Mouse (Mus musculus): ENCODE data around the gene Cryzl1.
"Not testable (repeated sequence)": the region's sequence is repeated elsewhere in the genome, so short reads cannot be mapped to it uniquely, and the experiment has no call there.

Gene Cryzl1

GRCm38 (mm10) chr16:91688023-91688618, 40.7 kb downstream of the Cryzl1 start:
- no peak for DNase-seq (ENCODE audit: low spot score)

GRCm38 (mm10) chr16:91686369-91686768, 42.4 kb downstream of the Cryzl1 start:
- DNase-seq (ENCODE audit: low spot score): no peak

DNA sequence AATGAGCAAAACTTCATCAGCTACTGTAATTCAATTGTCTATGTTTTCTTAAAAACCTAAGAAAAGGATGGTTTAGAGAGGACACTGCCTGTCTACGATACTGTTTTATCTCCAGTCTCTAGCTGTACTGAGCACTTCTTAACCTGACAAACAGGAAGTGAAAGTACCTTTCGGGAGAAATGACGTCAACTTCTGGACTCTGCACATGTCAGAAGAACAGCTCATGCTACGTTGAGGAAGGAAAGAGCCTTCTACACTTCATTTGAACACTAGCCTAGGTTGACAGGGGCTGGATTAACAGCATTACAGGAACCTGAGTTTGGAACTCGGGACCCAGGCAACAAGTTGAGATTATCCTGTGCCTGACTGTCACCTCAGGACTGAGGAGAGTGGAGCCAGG, 43.2 kb downstream of the Cryzl1 start:
- no peak for DNase-seq (ENCODE audit: low spot score)

DNA sequence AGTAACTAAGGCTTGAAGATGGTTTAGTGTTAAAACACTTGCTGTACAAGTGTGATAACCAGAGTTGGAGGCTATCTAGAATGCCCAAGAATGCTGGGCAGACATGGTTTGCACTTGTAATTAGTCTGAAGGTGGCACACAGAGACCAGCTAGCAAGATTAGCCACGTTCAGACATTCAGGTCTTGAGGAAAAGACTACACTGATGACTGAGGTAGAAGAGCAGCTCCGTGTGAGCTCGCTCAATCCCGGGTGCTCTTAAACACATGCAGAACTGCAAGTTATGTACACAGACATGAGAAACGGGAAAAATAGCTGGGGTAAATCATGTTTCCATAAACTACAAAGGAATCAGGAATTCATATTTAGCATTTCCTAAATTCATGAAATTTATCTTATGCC, 48.1 kb downstream of the Cryzl1 start:
- DNase-seq (ENCODE audit: low spot score): no peak

- no peak for DNase-seq (ENCODE audit: low spot score)
Measured at GRCm38 (mm10) chr16:91678147-91678911, 50.4 kb downstream of the Cryzl1 start.

DNA sequence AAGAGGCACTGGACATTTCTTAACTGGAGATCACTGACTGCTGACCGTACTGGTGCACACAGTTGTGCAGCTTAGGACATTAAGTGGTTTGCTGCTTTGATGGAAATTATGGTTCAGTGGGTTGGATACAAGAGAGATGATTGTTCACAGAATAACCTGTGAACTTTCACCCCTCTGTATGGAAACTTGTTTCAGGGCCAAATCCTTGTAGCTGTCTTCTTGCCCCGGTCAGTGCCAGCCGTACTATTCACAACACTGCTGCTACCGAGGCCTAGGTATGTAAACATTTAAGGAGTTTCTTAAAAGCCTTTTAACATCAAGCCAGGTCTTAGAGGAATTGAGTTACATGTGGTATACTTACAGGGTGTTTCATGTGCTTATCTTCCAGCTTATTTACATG, 54.3 kb downstream of the Cryzl1 start:
- no peak for DNase-seq (ENCODE audit: low spot score)

DNA sequence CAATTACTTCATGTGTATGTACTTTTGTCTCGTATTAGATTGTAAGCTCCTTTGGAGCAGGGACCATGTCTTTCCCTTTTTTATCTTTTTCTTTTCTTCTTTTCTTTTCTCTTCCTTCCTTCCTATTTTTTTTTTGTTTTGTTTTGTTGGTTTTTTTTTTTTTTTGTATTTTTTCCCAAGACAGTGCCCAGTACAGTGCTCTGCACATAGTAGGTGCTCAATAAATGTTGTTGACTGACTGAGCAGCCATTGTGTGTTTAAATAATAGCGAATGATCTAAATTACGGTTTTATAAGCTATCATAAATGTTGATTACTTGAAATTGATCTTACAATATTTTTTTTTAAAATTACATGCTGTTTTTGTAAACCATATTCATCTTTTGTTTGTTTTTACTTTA, 65.0 kb downstream of the Cryzl1 start:
- DNase-seq (ENCODE audit: low spot score): no peak

GRCm38 (mm10) chr16:91662336-91662735, 66.4 kb downstream of the Cryzl1 start:
- DNase-seq (ENCODE audit: low spot score): no peak

GRCm38 (mm10) chr16:91661397-91661796, 67.4 kb downstream of the Cryzl1 start:
- no peak for DNase-seq (ENCODE audit: low spot score)

GRCm38 (mm10) chr16:91659798-91660197, 69.0 kb downstream of the Cryzl1 start:
- no peak for DNase-seq (ENCODE audit: low spot score)

DNA sequence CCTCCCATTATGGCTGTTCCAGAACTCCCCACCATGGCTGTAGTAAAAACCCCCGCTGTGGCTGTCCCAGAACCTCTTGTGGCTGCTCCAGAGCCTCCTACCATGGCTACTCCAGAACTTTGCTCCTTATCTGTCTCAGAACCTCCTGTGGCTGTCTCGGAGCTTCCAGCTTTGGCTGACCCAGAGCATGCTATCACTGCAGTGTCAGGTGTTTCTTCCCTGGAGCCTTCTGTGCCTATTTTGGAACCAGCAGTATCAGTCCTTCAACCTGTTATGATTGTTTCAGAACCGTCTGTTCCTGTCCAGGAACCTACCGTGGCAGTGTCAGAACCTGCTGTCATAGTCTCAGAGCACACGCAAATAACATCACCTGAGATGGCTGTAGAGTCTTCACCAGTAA, 70.3 kb downstream of the Cryzl1 start:
- no peak for DNase-seq (ENCODE audit: low spot score)

DNA sequence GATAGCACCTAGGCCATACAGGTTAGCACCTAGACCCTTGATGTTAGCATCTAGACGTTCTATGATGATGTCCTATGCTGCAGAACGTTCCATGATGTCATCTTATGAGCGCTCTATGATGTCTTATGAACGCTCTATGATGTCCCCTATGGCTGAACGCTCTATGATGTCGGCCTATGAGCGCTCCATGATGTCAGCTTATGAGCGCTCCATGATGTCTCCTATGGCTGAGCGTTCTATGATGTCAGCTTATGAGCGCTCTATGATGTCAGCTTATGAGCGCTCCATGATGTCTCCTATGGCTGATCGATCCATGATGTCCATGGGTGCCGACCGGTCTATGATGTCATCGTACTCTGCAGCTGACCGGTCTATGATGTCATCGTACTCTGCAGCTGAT, 71.5 kb downstream of the Cryzl1 start:
- DNase-seq (ENCODE audit: low spot score): no peak

DNA sequence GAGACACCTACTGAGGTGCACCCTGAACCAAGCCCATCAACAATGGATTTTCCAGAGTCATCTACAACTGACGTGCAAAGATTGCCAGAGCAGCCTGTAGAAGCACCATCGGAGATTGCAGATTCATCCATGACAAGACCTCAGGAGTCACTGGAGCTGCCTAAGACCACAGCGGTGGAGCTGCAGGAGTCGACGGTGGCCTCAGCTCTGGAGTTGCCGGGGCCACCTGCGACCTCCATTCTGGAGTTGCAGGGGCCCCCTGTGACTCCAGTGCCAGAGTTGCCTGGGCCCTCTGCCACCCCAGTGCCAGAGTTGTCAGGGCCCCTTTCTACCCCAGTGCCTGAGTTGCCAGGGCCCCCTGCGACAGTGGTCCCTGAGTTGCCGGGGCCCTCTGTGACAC, 73.5 kb downstream of the Cryzl1 start:
- DNase-seq (ENCODE audit: low spot score): no peak

- DNase-seq (ENCODE audit: low spot score): no peak
Measured at GRCm38 (mm10) chr16:91652191-91652590, 76.6 kb downstream of the Cryzl1 start.

DNA sequence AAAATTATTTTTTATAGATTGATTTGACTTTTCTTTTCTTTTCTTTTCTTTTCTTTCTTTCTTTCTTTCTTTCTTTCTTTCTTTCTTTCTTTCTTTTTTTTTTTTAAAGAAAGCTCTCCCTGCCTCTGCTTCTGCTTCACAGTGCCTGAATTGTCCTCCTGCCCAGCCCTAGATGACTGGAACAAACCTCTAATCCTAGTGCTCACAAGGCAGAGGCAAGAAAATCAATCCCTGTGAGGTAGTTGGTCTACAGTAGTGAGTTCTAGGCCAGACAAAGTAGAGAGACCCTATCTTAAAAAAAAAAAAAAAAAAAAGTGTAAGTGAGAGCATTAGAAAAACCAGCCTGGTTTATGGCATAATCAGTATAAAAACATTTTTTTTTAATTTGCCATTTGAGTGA, 79.0 kb downstream of the Cryzl1 start:
- DNase-seq (ENCODE audit: low spot score): no peak

GRCm38 (mm10) chr16:91649246-91649645, 79.5 kb downstream of the Cryzl1 start:
- DNase-seq (ENCODE audit: low spot score): no peak

DNA sequence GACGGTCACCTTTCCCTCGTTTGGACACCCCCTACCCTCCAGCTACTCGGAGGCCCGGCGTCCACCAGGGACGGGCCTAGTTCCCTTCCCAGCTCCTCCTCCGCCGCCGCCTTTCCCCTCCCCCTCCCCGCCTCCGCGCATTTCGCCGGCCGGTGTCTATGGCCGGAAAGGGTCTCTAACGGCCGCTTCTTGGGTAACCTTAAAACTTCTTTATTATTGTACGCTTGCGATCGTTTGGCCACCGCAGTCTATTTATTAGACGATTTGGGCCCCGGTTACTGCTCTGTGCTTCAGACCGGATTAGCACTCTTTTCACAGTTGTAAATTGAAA, 80.6 kb downstream of the Cryzl1 start:
- DNase-seq (ENCODE audit: low spot score): peak; percentile 83

GRCm38 (mm10) chr16:91647461-91648219, 81.1 kb downstream of the Cryzl1 start, which contains the start of gene Son:
Gene Son, plus strand, starts transcription at chr16:91647506.
- DNase-seq (ENCODE audit: low spot score): peak; percentile 96

DNA sequence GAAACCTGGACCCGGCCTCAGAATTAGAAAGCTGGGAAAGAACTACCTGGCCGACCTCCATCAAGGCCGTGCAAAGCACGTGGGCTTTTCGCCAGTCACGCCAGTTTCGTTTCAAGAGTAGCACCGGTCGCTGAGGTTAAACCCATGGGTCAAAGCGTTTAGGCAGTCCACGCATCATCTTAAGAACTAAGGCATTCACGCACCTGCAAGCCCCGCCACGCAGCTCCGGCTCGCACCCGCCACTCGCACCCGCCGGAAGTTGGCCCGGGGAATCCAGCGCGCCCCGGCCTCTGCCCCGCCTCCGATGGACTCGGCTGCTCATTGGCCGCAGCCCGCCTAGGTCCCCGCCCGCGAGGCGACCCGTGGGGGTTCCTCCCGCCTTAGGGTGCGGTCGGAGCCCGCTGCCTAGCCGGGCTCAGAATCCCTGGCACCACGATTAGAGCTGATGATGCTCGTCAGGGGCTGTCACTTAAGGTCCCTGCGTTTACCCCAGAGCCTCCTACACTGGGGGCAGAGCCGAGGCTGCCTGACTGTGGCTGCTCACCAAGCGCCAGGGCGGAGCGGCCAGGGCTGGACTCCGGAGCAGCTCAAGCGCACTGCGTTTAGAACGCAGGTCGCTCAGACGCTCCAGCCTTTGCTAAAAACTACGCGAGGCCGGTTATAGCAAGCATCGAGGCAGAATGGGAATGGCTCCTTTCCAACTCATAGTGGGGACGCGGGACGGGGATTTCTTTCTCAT, 81.9 kb downstream of the Cryzl1 start, which contains the start of gene Gart:
Gene Gart (minus strand): TSS at position 272 of the 739 bp plus-strand sequence.
- peak; percentile 95 for DNase-seq (ENCODE audit: low spot score)

DNA sequence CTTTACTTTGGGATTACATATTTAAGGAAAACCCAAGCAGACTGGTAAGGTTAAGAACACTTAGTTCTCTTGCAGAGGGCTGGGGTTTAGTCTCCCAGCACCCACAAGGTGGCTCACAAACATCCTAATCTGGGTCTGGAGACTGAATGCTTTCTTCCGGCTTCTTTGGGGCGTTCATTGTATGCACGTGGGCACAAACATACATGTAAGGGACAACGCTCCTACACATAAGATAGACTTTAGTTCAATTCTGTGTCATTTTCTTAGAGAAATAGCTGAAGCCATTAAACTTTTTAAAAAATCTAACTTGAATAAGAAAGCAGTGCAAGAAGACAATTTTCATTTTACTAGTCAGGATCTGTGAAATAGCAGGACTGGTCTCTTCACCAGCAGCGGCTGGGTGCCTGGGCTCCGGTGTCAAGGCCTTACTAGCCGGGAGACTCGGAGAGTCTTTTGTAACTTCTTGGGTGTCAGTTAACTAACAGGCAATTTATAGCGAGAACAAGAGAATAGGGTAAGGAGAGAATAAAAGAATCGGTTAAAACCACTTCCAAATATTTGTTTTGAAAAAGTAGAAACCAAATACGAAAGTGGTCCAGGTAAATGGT, 82.7 kb downstream of the Cryzl1 start:
- no peak for DNase-seq (ENCODE audit: low spot score)

- DNase-seq (ENCODE audit: low spot score): not testable (repeated sequence)
Measured at GRCm38 (mm10) chr16:91645420-91645819, 83.4 kb downstream of the Cryzl1 start.

DNA sequence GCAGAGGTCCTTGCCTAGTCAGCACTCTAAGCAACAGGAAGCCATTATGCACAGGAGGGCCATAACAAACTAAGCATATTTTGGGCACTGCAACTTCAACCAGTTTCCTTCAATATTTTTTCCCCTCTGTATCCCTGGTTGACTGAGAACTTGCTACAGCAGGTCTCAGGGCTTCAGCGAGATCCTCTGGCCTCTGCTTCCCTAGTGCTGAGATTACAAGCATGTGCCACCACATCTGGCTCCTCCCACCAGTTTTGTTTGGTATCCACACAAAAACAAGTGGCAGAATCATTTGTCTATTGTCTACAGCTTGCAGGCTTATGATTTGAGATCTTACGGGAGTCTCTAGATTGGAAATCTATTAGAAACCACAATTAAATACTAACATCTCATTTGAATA, 83.9 kb downstream of the Cryzl1 start:
- no peak for DNase-seq (ENCODE audit: low spot score)

Data from urinary bladder, postnatal 14 days (tissue).